Mouse (Mus musculus): ENCODE measurements around the gene Apex1. TPM values are rescaled to one million over a fixed set of nuclear protein-coding genes. Genes with fewer than 3 reads are reported as not detected.

Gene Apex1
- polyA plus RNA-seq (2017; shearing (Covaris generic)), result 66.0 TPM

DNA sequence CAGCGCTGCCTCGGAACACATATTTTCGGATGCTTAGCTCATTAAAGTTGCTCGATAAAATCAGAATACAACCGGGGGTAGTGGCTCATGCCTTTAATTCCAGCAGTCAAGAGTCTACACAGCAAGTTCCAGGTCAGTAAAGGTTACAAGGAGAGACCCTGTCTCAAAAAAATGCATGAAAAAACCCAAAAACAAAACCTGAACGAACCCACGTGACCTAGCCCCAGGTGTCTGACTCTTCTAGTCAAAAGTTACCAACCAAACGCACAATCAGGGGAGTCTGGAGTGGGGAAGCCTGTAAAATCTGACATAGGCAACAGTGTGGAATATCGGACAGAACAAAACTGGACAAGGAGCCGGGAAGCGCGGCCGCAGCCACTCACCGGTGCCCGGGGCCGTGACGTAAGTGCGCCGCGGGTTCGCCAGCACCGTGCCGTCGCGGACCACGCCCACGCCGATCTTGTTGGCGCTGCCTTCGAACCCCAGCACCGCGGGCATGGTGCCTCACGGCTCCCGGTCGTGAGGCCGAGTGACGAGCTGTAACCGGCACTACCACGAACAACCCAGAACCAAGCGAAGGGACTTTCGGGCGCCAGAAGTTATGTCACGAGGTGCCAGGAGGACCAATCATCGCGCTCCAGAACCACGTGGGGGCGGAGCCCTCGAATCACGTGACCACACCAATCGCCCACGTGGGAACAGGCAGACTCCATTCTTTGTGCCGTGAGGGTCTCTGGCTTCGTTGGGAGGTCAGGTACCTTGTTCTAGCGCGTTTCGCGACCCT lies at the start of gene Apex1, which contains the start of gene Osgep:
Apex1 (plus strand) TSS at position 688 of the 784 bp plus-strand sequence.
Osgep (minus strand) TSS at position 613 of the 784 bp plus-strand sequence.

DNA sequence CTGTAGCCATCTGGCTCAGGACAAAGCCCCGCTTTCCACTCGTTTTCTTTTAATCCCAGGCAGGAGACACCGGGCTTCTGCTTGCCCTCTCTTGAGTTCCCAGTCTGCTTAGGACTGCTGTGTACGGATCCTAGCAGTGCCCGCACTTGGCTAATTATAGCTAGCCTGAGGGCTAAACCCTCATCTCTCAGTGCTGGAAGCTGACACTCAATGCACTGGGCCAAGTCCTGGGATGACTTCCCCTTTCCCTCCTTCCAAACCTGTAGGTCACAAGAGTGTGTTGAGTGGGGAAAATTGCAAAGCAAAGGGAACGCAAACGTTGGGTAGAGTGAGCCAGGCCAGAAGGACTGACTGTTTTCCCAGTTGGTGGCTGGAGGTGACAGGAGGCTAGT lies 27.4 kb upstream of the Apex1 start, which contains the start of gene Klhl33:
Klhl33 (minus strand) TSS at position 134 of the 392 bp plus-strand sequence.

GRCm38 (mm10) chr14:50930754-50931492 lies 6.2 kb downstream of the Apex1 start, which contains the start of the genes Pip4p1 and Pnp:
Gene Pip4p1 (minus strand): TSS chr14:50930856.
Gene Pnp (plus strand): TSS chr14:50931082.

DNA sequence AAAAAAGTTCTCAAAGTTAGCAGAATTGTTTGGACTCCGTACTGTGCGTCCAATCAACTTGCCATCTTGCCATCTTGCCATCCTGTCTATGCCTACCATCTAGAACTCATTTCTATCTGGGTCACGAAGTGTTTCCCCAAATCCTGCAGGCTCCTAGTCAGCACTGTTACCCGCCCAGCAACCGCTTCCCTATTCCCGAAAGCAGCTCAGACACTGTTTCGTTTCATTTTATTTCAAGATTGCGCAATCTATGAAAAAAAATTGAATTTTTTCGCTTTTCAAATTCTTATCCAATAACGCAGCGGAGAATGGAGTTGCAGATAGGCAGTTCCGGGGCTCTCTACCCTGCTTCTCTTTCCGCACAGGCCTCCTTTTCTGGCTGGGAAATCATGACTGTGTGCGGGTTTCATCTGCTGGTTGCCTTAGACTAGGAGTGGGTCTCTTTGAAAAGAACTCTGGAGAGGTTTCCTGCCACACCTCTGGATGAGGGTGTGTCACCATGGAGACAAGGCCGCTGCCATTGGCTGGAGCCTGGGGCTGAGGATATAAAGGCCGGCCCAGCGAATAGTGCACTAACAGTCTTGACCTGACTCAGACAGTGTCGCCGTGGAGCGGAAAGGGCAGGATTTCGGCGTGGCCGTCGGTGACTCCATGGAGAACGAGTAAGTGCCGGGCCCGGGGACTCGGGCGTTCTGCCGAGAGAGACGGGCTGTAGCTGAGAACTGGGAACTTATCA lies 19.3 kb downstream of the Apex1 start, which contains the start of gene Gm49342:
Gm49342 (plus strand) TSS at position 586 of the 736 bp plus-strand sequence.

DNA sequence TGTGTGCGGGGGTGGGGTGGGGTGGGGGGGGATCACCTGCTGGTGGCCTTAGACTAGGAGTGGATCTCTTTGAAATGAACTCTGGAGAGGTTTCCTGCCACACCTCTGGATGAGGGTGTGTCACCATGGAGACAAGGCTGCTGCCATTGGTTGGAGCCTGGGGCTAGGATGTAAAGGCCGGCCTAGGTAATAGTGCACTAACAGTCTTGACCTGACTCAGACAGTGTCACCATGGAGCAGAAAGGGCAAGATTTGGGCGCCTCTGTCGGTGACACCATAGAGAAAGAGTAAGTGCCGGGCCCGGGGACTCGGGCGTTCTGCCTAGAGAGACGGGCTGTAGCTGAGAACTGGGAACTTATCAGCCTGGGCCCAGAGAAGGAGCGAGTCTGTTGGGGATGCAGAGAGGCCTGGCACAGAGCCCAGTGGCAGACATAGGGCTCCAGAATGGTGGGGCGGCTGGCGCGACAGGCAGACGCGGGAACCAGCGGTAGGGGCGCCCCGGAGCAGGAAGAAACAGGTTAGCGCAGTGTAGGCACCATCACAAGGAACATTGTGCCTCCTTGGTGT lies 31.3 kb downstream of the Apex1 start, which contains the start of gene Pnp2:
Pnp2 (plus strand) TSS at position 51 of the 567 bp plus-strand sequence.

Other genes with a start within 250 kb of the Apex1 start
- not detected for gene Olfr747, start 231.8 kb upstream of the Apex1 start, polyA plus RNA-seq (2017; shearing (Covaris generic))
- not detected for gene Olfr748, start 217.6 kb upstream of the Apex1 start, polyA plus RNA-seq (2017; shearing (Covaris generic))
- not detected for gene Olfr749, start 179.9 kb upstream of the Apex1 start, polyA plus RNA-seq (2017; shearing (Covaris generic))
- gene Ttc5, start 139.4 kb upstream of the Apex1 start, polyA plus RNA-seq (2017; shearing (Covaris generic)), result 141 TPM
- gene Ccnb1ip1, start 117.2 kb upstream of the Apex1 start, polyA plus RNA-seq (2017; shearing (Covaris generic)), result not detected
- gene Parp2, start 117.1 kb upstream of the Apex1 start, polyA plus RNA-seq (2017; shearing (Covaris generic)), result 77.0 TPM
- gene Tep1, start 54.4 kb upstream of the Apex1 start, polyA plus RNA-seq (2017; shearing (Covaris generic)), result 26.3 TPM
- not detected for gene Klhl33, start 27.5 kb upstream of the Apex1 start, polyA plus RNA-seq (2017; shearing (Covaris generic))
- gene Osgep, start 75 bp upstream of the Apex1 start, polyA plus RNA-seq (2017; shearing (Covaris generic)), result 123 TPM
- gene Pip4p1, start 5.9 kb downstream of the Apex1 start, polyA plus RNA-seq (2017; shearing (Covaris generic)), result 17.4 TPM
- 72.3 TPM for gene Pnp, start 6.1 kb downstream of the Apex1 start, polyA plus RNA-seq (2017; shearing (Covaris generic))
- not detected for gene Gm49342, start 19.5 kb downstream of the Apex1 start, polyA plus RNA-seq (2017; shearing (Covaris generic))
- 0.77 TPM for gene Pnp2, start 31.0 kb downstream of the Apex1 start, polyA plus RNA-seq (2017; shearing (Covaris generic))
- not detected for gene Rnase10, start 82.8 kb downstream of the Apex1 start, polyA plus RNA-seq (2017; shearing (Covaris generic))
- not detected for gene Rnase9, start 116.9 kb downstream of the Apex1 start, polyA plus RNA-seq (2017; shearing (Covaris generic))
- gene Rnase11, start 125.2 kb downstream of the Apex1 start, polyA plus RNA-seq (2017; shearing (Covaris generic)), result not detected
- gene Rnase12, start 132.7 kb downstream of the Apex1 start, polyA plus RNA-seq (2017; shearing (Covaris generic)), result not detected
- 0.16 TPM for gene Olfr750, start 149.5 kb downstream of the Apex1 start, polyA plus RNA-seq (2017; shearing (Covaris generic))
- 23.0 TPM for gene Rnase4, start 166.1 kb downstream of the Apex1 start, polyA plus RNA-seq (2017; shearing (Covaris generic))
- gene Ang, start 166.2 kb downstream of the Apex1 start, polyA plus RNA-seq (2017; shearing (Covaris generic)), result 5.2 TPM
- gene Eddm3b, start 189.5 kb downstream of the Apex1 start, polyA plus RNA-seq (2017; shearing (Covaris generic)), result not detected
- gene Rnase6, start 198.9 kb downstream of the Apex1 start, polyA plus RNA-seq (2017; shearing (Covaris generic)), result 2.7 TPM
- not detected for gene Rnase1, start 221.8 kb downstream of the Apex1 start, polyA plus RNA-seq (2017; shearing (Covaris generic))
- gene Rnase2b, start 237.3 kb downstream of the Apex1 start, polyA plus RNA-seq (2017; shearing (Covaris generic)), result not detected

All from inflammation-experienced regulatory T-cells, adult 16 weeks (primary cell).